Mouse (Mus musculus): ENCODE data around the gene Nectin4. TPM values are rescaled to one million over a fixed set of nuclear protein-coding genes. Genes with fewer than 3 reads are reported as not detected.

Nectin4 gene
- polyA plus RNA-seq, 1 experiment from 2014 or later = 3.1 TPM

DNA sequence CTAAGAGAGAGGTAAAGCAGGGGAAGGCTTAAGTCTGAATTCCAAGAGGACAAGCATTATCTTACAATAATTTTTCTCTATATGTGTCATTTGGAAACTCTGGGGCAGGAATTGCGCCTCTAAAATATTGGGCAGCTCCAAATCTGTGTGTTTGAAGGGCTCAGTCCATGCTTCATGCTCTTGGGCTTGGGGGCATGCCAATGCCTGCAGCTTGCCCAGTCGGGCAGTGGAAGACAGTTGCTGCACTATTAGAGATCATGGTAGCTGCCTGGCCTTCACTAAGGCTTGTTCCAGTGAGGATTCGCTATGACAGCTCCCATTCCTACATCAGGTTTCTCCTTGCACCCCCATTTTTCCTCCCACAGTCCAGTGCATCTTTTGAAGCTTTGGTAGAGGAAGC is 21.2 kb upstream of the Nectin4 start:
- H3K4me2 ChIP-seq (ENCODE audit: low read depth, severe bottlenecking) = no peak overlapping the region
- WGBS = 95% methylated on average over 3 of the region's 3 CpGs
- no peaks in the 10 kb centered on the region for H3K36me3 ChIP-seq (ENCODE audit: control insufficient read depth, insufficient read depth, low read length)
- H3K27me3 ChIP-seq (ENCODE audit: control insufficient read depth, insufficient read depth, low read length) = no peaks in the 10 kb centered on the region
- no peak overlapping the region for H3K4me3 ChIP-seq (ENCODE audit: low read depth, low read length)
- H3K9ac ChIP-seq (ENCODE audit: low read length) = no peak overlapping the region
- peaks cover 3% of the 10 kb centered on the region; the same call in 1 of the 2 replicates for H3K4me1 ChIP-seq (ENCODE audit: control insufficient read depth, insufficient read depth, low read length)
- H3K9me3 ChIP-seq (ENCODE audit: control insufficient read depth, low read length) = no peaks in the 10 kb centered on the region
- ATAC-seq (ENCODE audit: insufficient number of reproducible peaks, low FRiP score, low TSS enrichment, low read depth) (no peak), DNase-seq (ENCODE audit: low spot score) (no peak)
- no peak overlapping the region for H3K27ac ChIP-seq (replicated peaks; ENCODE audit: low read depth, low read length)

DNA sequence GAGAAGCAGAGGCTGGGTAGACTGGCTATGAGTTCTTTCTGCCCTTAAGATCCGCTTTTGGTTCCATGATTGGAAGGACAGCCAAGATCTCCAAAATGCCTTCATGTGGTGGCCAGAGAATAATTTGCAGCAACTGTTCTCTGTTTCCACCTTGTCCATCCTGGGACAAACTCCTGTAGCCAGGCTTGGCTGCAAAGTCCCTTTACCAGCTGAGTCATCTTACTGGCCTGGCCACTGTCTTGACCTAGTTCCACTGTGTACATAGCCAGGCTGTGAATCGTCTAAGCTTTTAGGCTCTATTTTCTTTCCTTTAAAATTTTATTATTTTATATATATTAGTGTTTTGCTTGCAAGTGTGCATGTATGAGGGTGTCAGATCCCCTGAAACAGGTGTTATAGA is 20.7 kb upstream of the Nectin4 start:
- no peak overlapping the region for H3K27ac ChIP-seq (replicated peaks; ENCODE audit: low read depth, low read length)
- H3K4me2 ChIP-seq (ENCODE audit: low read depth, severe bottlenecking) = no peak overlapping the region
- H3K4me3 ChIP-seq (ENCODE audit: low read depth, low read length) = no peak overlapping the region
- H3K9me3 ChIP-seq (ENCODE audit: control insufficient read depth, low read length) = no peaks in the 10 kb centered on the region
- WGBS = 93% methylated on average over 2 of the region's 2 CpGs
- no peaks in the 10 kb centered on the region for H3K27me3 ChIP-seq (ENCODE audit: control insufficient read depth, insufficient read depth, low read length)
- H3K9ac ChIP-seq (ENCODE audit: low read length) = no peak overlapping the region
- H3K36me3 ChIP-seq (ENCODE audit: control insufficient read depth, insufficient read depth, low read length) = no peaks in the 10 kb centered on the region
- H3K4me1 ChIP-seq (ENCODE audit: control insufficient read depth, insufficient read depth, low read length) = peaks cover 3% of the 10 kb centered on the region; the same call in 1 of the 2 replicates
- DNase-seq (ENCODE audit: low spot score) (no peak), ATAC-seq (ENCODE audit: insufficient number of reproducible peaks, low FRiP score, low TSS enrichment, low read depth) (no peak)

DNA sequence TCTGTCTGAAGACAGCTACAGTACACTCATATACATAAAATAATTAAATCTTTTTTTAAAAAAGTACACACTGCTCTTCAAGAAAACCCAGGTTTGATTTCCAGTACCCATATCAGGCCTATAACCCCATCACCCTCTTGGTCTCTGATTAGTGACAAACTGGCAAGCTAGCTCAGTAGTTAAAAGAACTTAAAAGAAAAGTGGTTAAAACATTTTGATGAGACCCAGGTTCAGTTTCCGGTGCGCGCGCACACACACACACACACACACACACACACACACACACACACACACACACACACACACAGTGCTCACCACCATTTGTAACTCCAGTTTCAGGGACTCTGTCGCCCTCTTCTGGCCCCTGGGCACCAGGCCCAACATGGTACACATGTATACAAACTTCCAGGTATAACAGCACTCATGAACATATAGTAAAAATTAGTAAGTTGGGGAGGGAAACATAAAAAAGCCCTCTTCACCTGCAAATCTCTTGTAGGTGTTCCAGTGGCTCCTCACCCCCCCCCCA is 14.0 kb upstream of the Nectin4 start:
- Histone ChIP-seq H3K4me3 (ENCODE audit: low read depth, low read length) (no peak overlapping the region), H3K9ac (ENCODE audit: low read length) (no peak overlapping the region), H3K27me3 (ENCODE audit: control insufficient read depth, insufficient read depth, low read length) (no peaks in the 10 kb centered on the region), H3K4me1 (ENCODE audit: control insufficient read depth, insufficient read depth, low read length) (peaks cover 5% of the 10 kb centered on the region), H3K36me3 (ENCODE audit: control insufficient read depth, insufficient read depth, low read length) (no peaks in the 10 kb centered on the region), H3K27ac (replicated peaks; ENCODE audit: low read depth, low read length) (no peak overlapping the region), H3K9me3 (ENCODE audit: control insufficient read depth, low read length) (no peaks in the 10 kb centered on the region; the same call in 1 of the 2 replicates), H3K4me2 (ENCODE audit: low read depth, severe bottlenecking) (no peak overlapping the region)
- ATAC-seq (ENCODE audit: insufficient number of reproducible peaks, low FRiP score, low TSS enrichment, low read depth) (no peak), DNase-seq (ENCODE audit: low spot score) (peak; percentile 53)
- 81% methylated on average over 5 of the region's 5 CpGs for WGBS

GRCm38 (mm10) chr1:171356814-171357213 is 13.1 kb upstream of the Nectin4 start:
- Histone ChIP-seq H3K36me3 (ENCODE audit: control insufficient read depth, insufficient read depth, low read length) (no peaks in the 10 kb centered on the region), H3K27ac (replicated peaks; ENCODE audit: low read depth, low read length) (no peak overlapping the region), H3K4me2 (ENCODE audit: low read depth, severe bottlenecking) (no peak overlapping the region), H3K4me1 (ENCODE audit: control insufficient read depth, insufficient read depth, low read length) (peaks cover 5% of the 10 kb centered on the region), H3K9ac (ENCODE audit: low read length) (no peak overlapping the region), H3K4me3 (ENCODE audit: low read depth, low read length) (no peak overlapping the region), H3K27me3 (ENCODE audit: control insufficient read depth, insufficient read depth, low read length) (no peaks in the 10 kb centered on the region), H3K9me3 (ENCODE audit: control insufficient read depth, low read length) (no peaks in the 10 kb centered on the region; the same call in 1 of the 2 replicates)
- ATAC-seq (ENCODE audit: insufficient number of reproducible peaks, low FRiP score, low TSS enrichment, low read depth) = no peak
- WGBS = 83% methylated on average over 2 of the region's 2 CpGs
- DNase-seq (ENCODE audit: low spot score) = no peak

- H3K36me3 ChIP-seq (ENCODE audit: control insufficient read depth, insufficient read depth, low read length) = no peaks in the 10 kb centered on the region
- no peak for ATAC-seq (ENCODE audit: insufficient number of reproducible peaks, low FRiP score, low TSS enrichment, low read depth)
- WGBS = 76% methylated on average over 4 of the region's 4 CpGs
Measured at GRCm38 (mm10) chr1:171358421-171358820, 11.5 kb upstream of the Nectin4 start.

DNA sequence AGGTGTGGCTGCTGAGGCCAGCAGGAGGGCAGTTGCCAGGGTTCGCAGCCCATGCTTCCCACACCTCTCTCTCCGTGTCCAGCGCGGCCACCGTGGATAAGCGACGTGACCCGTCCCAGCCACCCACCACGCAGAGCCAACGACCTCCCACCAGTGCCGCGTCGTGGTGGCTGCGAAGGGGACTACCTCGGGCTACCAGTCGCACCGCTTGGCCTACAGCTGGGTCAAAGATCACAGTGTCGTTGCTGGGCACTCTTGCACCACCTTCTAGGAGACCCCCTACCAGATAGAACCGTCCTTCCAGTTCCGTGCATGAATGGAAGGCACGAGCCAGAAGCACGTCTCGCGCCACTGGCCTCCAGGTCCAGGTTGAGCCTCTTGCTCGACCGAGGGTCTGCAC is 9.6 kb upstream of the Nectin4 start:
- Histone ChIP-seq H3K9me3 (ENCODE audit: control insufficient read depth, low read length) (no peaks in the 10 kb centered on the region; the same call in 1 of the 2 replicates), H3K4me3 (ENCODE audit: low read depth, low read length) (peak overlapping the region; percentile 47), H3K9ac (ENCODE audit: low read length) (peak overlapping the region; percentile 61; the same call in 1 of the 2 replicates), H3K4me1 (ENCODE audit: control insufficient read depth, insufficient read depth, low read length) (peaks cover 5% of the 10 kb centered on the region), H3K36me3 (ENCODE audit: control insufficient read depth, insufficient read depth, low read length) (no peaks in the 10 kb centered on the region), H3K4me2 (ENCODE audit: low read depth, severe bottlenecking) (peak overlapping the region; percentile 85), H3K27ac (replicated peaks; ENCODE audit: low read depth, low read length) (no peak overlapping the region), H3K27me3 (ENCODE audit: control insufficient read depth, insufficient read depth, low read length) (no peaks in the 10 kb centered on the region)
- DNase-seq (ENCODE audit: low spot score) (no peak), ATAC-seq (ENCODE audit: insufficient number of reproducible peaks, low FRiP score, low TSS enrichment, low read depth) (peak; percentile 56)
- 5% methylated on average over 26 of the region's 26 CpGs for WGBS

More at GRCm38 (mm10) chr1:171358421-171358820, 11.5 kb upstream of the Nectin4 start:
- Histone ChIP-seq H3K27me3 (ENCODE audit: control insufficient read depth, insufficient read depth, low read length) (no peaks in the 10 kb centered on the region), H3K4me1 (ENCODE audit: control insufficient read depth, insufficient read depth, low read length) (peaks cover 5% of the 10 kb centered on the region), H3K9me3 (ENCODE audit: control insufficient read depth, low read length) (no peaks in the 10 kb centered on the region; the same call in 1 of the 2 replicates), H3K9ac (ENCODE audit: low read length) (no peak overlapping the region), H3K4me3 (ENCODE audit: low read depth, low read length) (no peak overlapping the region), H3K27ac (replicated peaks; ENCODE audit: low read depth, low read length) (no peak overlapping the region), H3K4me2 (ENCODE audit: low read depth, severe bottlenecking) (no peak overlapping the region)
- DNase-seq (ENCODE audit: low spot score) = no peak

DNA sequence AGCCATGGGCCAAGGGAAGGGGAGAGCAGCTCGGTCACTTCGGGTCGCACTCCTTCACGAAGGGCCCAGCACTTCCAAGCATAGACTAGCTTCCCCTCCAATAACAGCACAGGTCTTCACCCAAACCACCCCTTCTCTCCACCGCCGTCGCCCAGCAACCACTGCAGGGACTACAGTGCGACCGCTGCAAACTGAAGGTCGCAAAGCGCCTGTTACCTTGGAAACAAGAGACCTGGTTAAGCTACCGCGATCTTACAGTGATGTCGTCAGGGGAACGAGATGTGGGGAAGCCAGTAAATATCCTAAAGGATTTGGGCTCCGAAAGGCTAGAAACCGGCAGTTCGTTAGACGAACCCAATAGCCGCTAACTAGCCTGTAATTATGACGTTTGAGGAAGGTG is 9.2 kb upstream of the Nectin4 start, which contains the start of gene Klhdc9:
Klhdc9 (minus strand) TSS at position 143 of the 400 bp plus-strand sequence.
- H3K4me3 ChIP-seq (ENCODE audit: low read depth, low read length) = peak within 1 kb of the TSS; percentile 47
- H3K27me3 ChIP-seq (ENCODE audit: control insufficient read depth, insufficient read depth, low read length) = no peaks in the 10 kb centered on the region
- H3K36me3 ChIP-seq (ENCODE audit: control insufficient read depth, insufficient read depth, low read length) = no peaks in the 10 kb centered on the region
- H3K9me3 ChIP-seq (ENCODE audit: control insufficient read depth, low read length) = no peaks in the 10 kb centered on the region; the same call in 1 of the 2 replicates
- DNase-seq (ENCODE audit: low spot score) = peak; percentile 96
- under 1% methylated on average over 21 of the region's 21 CpGs for WGBS
- H3K27ac ChIP-seq (replicated peaks; ENCODE audit: low read depth, low read length) = no peak within 1 kb of the TSS
- ATAC-seq (ENCODE audit: insufficient number of reproducible peaks, low FRiP score, low TSS enrichment, low read depth) = peak; percentile 92
- H3K4me1 ChIP-seq (ENCODE audit: control insufficient read depth, insufficient read depth, low read length) = peaks cover 5% of the 10 kb centered on the region
- peak within 1 kb of the TSS; percentile 85 for H3K4me2 ChIP-seq (ENCODE audit: low read depth, severe bottlenecking)
- peak within 1 kb of the TSS; percentile 68 for H3K9ac ChIP-seq (ENCODE audit: low read length)

DNA sequence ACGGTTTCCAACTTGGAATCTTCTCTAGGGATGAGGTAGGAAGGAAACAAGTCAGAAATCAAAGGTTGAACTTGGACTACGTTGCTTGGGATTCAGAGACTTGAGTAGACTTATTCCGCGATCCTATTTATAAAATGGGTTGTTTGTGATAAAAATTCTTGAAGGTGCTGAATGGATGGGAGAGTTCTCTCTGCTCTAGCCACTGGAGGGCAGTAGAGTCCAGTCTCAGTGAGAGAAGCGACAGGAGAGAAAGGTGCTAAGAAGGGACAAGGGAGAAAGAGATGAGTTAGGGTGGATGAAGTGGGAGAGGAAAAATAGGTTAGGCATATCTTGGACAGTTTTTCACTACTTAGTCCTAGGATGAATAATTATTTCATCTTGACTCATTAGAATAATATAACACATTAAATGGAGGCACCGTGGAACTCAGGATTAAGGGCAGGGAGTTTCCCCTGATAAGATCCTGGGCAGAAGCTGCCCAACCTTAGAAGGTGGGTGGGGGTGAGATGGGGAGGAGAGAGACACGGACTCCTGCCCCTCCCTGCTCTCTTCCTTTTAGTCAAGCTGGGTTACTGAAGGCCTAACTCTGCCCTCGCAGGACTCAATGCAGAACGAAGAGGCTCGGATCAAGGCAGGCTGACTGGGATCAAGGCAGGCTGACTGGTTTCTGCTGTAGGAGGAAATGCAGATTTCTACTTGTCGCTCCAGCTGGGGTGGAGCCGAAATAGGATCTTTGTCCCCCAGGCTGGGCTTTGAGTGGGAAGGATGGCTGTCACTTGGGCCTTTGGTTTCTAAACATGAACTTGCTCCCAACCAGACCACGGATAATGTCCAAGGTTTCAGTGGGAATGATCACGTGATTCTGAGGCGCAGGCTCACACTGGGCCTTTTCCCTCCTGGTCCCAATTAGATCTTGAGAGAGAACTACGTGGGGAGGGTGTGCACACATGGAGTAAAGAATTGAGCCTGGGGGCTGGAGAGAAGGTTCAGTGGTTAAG is 8.5 kb upstream of the Nectin4 start:
- ATAC-seq (ENCODE audit: insufficient number of reproducible peaks, low FRiP score, low TSS enrichment, low read depth) = peak; percentile 55
- DNase-seq (ENCODE audit: low spot score) = peak; percentile 78
- H3K27ac ChIP-seq (replicated peaks; ENCODE audit: low read depth, low read length) = no peak overlapping the region
- peak overlapping the region; percentile 47 for H3K4me3 ChIP-seq (ENCODE audit: low read depth, low read length)
- H3K27me3 ChIP-seq (ENCODE audit: control insufficient read depth, insufficient read depth, low read length) = no peaks in the 10 kb centered on the region
- peak overlapping the region; percentile 68 for H3K9ac ChIP-seq (ENCODE audit: low read length)
- no peaks in the 10 kb centered on the region; the same call in 1 of the 2 replicates for H3K9me3 ChIP-seq (ENCODE audit: control insufficient read depth, low read length)
- H3K4me2 ChIP-seq (ENCODE audit: low read depth, severe bottlenecking) = peak overlapping the region; percentile 85
- H3K36me3 ChIP-seq (ENCODE audit: control insufficient read depth, insufficient read depth, low read length) = no peaks in the 10 kb centered on the region
- 24% methylated on average over 16 of the region's 16 CpGs for WGBS
- H3K4me1 ChIP-seq (ENCODE audit: control insufficient read depth, insufficient read depth, low read length) = peaks cover 5% of the 10 kb centered on the region

Measured in limb, embryonic 11.5 days (tissue).